Comparison of ENCODE assay signal across 8 mouse cellular contexts in the genomic region with DNA sequence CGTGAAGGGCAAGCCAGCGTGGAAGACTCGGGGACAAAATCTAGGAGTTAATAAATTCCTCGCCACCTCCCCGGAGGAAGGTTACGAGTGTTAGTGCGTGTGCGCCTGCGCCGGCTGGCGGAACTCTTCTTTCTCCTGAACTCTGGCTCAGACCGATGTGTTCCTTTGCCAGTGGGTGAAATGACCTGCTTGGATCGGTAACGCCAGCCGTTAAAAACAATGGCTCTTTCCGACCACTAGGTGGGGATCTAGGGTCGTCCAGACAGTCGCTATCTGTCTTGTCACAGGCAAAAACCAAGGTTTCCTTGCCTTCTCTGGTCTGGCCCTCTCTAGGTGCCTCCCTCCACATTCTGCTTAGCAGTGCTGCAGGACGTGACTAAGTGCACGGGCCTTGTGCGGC. TPM values are rescaled to one million over a fixed set of nuclear protein-coding genes. Genes with fewer than 3 reads are reported as not detected.
DNase-seq lines count a peak whose midpoint lies in the region; ATAC-seq lines count a peak whose summit lies in the region.

No protein-coding gene starts in this region.

- no peaks in the 10 kb centered on the region for H3K36me3 ChIP-seq in forebrain, embryonic 11.5 days (ENCODE audit: control insufficient read depth, insufficient read depth, low read length)

- peaks cover under 1% of the 10 kb centered on the region; the same call in 1 of the 2 replicates for H3K4me1 ChIP-seq in forebrain, embryonic 11.5 days (replicated peaks; ENCODE audit: control insufficient read depth, insufficient read depth, low read length)

- peak; percentile 66 for ATAC-seq in forebrain, embryonic 11.5 days (replicated peaks; ENCODE audit: low FRiP score)
- ATAC-seq in megakaryocyte progenitor cell, adult 5-6 weeks (replicated peaks; ENCODE audit: poor library complexity), result peak; percentile 91

- no peaks in the 10 kb centered on the region for H3K9me3 ChIP-seq in forebrain, embryonic 11.5 days (ENCODE audit: control insufficient read depth, low read length)

- H3K4me2 ChIP-seq in forebrain, embryonic 11.5 days (ENCODE audit: low read depth, low read length, severe bottlenecking), result peak overlapping the region; percentile 55

- peak; percentile 60 to 64 for DNase-seq in right cerebral cortex, adult 2 months (ENCODE audit: low spot score in 2 of 2)
- no peak for DNase-seq in right cerebral cortex, postnatal 14 days
- DNase-seq in c-Kit-positive CD71-positive TER-119-positive erythroid progenitor cells, embryonic 14.5 days (ENCODE audit: low spot score), result peak; percentile 66
- DNase-seq in forebrain, embryonic 11.5 days (ENCODE audit: low spot score), result peak; percentile 86
- DNase-seq in heart, postnatal 4 days, result peak; percentile 78
- peak; percentile 69 to 80 for DNase-seq in layer of hippocampus, postnatal 14 days (ENCODE audit: low spot score in 2 of 2)
- peak; percentile 89 for DNase-seq in skeletal muscle tissue, adult 2 months (ENCODE audit: low read depth, low spot score)

- H3K9ac ChIP-seq in forebrain, embryonic 11.5 days (ENCODE audit: low read length), result peak overlapping the region; percentile 49

- peaks cover 19% of the 10 kb centered on the region for H3K27me3 ChIP-seq in forebrain, embryonic 11.5 days (ENCODE audit: control insufficient read depth, insufficient read depth, low read length)

- 3% methylated on average over 21 of the region's 21 CpGs for WGBS in forebrain, embryonic 11.5 days

- no peak overlapping the region for H3K27ac ChIP-seq in forebrain, embryonic 11.5 days (ENCODE audit: low read depth, low read length)

- peak overlapping the region; percentile 17; the same call in 1 of the 2 replicates for H3K4me3 ChIP-seq in forebrain, embryonic 11.5 days (ENCODE audit: low read depth, low read length)

RNA-seq across cellular contexts. Expression of a gene that starts 1.1 kb away (rescaled TPM):
- not detected in 2 replicates for polyA plus RNA-seq in forebrain, embryonic 11.5 days (2014; fragmentation: Nextera tagmentation; extraction: Ambion mirVana)
- total RNA-seq in heart, postnatal 4 days (2021), result not detected
- not detected for total RNA-seq in layer of hippocampus, postnatal 14 days (2021)
- total RNA-seq in megakaryocyte progenitor cell, adult 5-6 weeks (2015), result not detected in 2 replicates
- total RNA-seq in megakaryocyte progenitor cell, adult 5-6 weeks (2017), result not detected in 2 replicates

RNA-seq across cellular contexts. Expression of a gene that starts 16.7 kb away (rescaled TPM):
- 1.5 and 2.0 TPM in 2 replicates for polyA plus RNA-seq in forebrain, embryonic 11.5 days (2014; fragmentation: Nextera tagmentation; extraction: Ambion mirVana)
- total RNA-seq in heart, postnatal 4 days (2021), result 10 to 100 TPM; 11.3 to 11.5 TPM
- total RNA-seq in layer of hippocampus, postnatal 14 days (2021), result 1 to 10 TPM; 2.7 to 3.3 TPM
- 0.10 TPM in 1 of 2 replicates, not detected in the other for total RNA-seq in megakaryocyte progenitor cell, adult 5-6 weeks (2015)
- total RNA-seq in megakaryocyte progenitor cell, adult 5-6 weeks (2017), result not detected in 2 replicates

RNA-seq across cellular contexts. Expression of a gene that starts 37.2 kb away (rescaled TPM):
- 0.12 and 0.21 TPM in 2 replicates for polyA plus RNA-seq in forebrain, embryonic 11.5 days (2014; fragmentation: Nextera tagmentation; extraction: Ambion mirVana)
- under 1 TPM in 1 of 2 experiments, not detected in 1; 0.09 TPM for total RNA-seq in heart, postnatal 4 days (2021)
- under 1 TPM; 0.24 to 0.53 TPM for total RNA-seq in layer of hippocampus, postnatal 14 days (2021)
- not detected in 2 replicates for total RNA-seq in megakaryocyte progenitor cell, adult 5-6 weeks (2015)
- total RNA-seq in megakaryocyte progenitor cell, adult 5-6 weeks (2017), result not detected in 2 replicates
